Mouse (Mus musculus): ENCODE measurements at regions not wholly inside any gene's neighbourhood (a gene's known extent, or its start where the extent isn't known, plus 50 kb on each side); places are given as distances from the start of the nearest gene placed in this dataset.

DNA sequence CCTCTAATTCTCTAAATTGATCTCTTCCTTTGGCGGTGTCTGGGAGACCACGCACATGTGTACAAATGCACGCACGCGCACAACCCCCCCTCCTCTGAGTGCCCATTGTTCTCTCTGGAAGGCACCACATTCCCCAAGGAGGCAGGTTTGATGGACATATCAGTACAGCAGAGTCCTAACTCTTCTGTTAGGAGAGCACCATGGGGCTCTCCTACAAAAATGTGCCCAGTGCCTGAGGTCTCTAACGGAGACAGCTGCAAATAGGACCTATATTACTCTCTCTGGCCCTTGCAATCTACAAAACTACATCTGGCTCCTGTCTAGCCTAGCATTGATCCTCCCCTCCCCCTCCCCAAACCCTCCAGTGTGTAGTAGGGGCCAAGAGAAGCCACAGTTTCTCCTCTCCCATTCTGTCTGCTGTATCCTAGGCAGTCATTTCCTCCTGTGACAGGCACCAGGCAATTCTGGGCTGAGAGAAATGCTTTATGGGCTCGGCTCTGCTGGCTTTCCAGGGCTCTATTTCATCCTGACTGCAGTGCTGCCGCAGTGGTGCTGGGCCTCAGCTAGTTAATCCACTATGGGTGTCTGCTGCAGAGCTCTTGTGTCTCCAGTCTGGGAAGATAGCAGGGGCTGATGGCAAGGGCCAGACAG lies 340.6 kb downstream of the Rps24 start:
- DNase-seq (ENCODE audit: low spot score in 2 of 2) = no peak

- DNase-seq (ENCODE audit: low spot score in 2 of 2) = no peak
Measured at GRCm38 (mm10) chr14:24829001-24829400, 342.1 kb downstream of the Rps24 start.

GRCm38 (mm10) chr14:24833211-24833610 lies 346.3 kb downstream of the Rps24 start:
- no peak for DNase-seq (ENCODE audit: low spot score in 2 of 2)

DNA sequence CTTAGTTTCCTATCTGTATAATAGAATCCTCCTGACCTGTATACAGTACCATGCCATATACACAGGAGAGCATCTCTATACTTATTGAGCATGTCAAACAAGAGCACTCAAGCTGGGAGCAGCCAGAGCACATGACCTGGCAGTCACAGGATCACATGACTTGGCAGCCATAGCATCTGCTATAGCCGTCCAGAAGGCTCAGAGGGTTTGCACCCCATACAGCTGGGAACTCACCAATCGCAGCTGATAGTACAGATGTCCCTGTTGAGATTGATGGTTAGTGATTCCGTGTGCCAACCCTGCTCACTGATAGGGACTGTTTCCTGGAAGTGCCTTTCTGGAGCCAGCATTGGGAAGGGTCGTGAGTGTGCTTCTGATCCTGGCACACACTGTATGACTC lies 351.3 kb downstream of the Rps24 start:
- DNase-seq (ENCODE audit: low spot score in 2 of 2) = no peak

DNA sequence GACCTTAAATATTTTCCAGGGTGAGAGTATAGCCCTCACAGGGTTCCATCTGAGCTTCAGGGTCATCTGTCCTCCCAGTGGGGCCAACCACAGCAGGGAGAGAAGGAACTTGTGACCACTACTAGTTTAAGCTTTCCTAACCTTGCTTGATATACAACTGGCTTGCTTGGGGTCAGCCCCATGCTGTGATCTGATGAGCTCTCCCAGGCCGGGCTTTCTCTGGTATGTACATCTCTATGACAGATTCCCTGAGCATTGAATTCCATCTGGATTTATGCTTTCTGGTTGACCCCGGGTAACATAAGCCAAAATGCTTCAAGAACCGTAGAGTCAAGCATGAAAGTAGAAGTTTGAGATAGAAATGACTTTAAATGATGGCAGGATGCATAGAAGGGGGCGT lies 352.1 kb downstream of the Rps24 start:
- no peak for DNase-seq (ENCODE audit: low spot score in 2 of 2)

DNA sequence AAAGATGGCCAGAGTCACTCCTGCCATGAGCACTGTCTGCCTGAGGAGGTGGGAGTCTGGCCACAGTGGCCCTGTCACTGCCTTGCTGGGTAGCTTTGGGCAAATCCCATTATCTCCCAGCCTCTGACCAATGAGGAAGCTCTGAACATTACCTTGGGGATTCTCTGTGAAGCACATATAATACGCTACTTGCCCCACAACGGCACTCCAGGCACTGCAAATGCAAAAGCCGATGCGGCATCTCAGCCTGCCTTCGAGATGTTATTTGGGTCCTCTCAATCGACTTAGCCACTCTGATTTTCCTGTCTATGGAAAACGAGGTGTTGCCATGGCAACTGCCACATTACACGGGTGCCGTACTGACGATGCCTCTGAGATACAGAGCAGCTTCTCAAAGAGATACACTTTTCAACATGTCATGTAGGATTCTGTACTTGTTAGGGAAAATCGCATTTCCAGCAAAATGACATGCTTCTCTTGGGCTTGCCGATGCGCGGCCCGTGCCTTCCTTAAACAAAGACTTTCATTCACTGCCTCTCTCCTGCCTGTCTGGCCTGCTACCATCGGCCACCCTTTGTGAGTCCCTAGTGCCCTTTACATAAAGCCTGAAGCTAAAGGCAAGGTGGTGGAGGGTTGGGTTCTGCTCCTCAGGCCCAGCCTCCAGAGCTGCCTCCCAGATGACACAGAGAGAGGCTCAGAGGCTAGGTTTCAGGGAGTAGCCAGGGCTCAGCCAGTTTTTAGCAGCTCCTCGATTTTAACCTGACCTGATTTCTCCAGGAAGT lies 355.0 kb downstream of the Rps24 start:
- peak; percentile 80 to 81 for DNase-seq (ENCODE audit: low spot score in 2 of 2)

DNA sequence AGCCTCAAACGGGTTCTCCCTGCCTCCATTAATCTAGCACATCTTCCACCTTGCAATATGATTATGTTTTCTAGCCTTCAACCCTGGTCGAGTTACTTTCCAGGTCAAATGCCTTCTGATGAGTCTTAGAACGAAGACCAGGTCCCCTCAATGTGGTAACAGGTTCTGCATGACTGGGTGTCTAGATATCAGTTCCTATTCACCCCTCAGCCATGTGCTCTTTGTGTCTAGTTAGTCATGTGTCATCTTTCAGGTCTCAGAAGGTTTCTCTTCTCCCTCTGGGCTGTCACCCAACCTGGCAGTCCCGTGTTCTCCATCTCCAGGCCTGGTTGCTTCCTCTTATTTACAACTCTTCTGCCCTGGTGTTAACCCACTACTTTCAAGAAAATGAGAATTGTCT lies 356.7 kb downstream of the Rps24 start:
- no peak for DNase-seq (ENCODE audit: low spot score in 2 of 2)

GRCm38 (mm10) chr14:24850491-24850890 lies 363.6 kb downstream of the Rps24 start:
- DNase-seq (ENCODE audit: low spot score in 2 of 2) = no peak

- DNase-seq (ENCODE audit: low spot score in 2 of 2) = no peak
Measured at GRCm38 (mm10) chr14:24854459-24854858, 367.5 kb downstream of the Rps24 start.

- no peak for DNase-seq (ENCODE audit: low spot score in 2 of 2)
Measured at GRCm38 (mm10) chr14:24862171-24862570, 375.2 kb downstream of the Rps24 start.

DNA sequence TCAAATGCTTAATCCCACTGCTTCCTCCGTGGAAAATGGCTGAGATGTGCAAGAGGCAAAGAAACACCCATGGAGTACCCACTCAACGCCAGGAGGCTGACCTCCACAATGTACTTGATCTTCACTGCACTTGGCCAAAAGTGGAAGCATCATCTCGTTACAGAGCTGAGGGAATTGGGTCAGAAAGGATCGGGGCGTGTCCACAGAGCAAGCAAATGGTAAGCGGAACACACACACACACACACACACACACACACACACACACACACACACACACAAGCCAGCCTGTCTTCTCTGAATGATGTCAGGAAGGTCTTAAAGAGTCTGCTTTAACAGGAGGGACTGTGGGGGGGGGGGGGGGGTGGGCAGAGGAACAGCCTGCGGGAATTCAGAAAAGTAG lies 375.7 kb downstream of the Rps24 start:
- no peak for DNase-seq (ENCODE audit: low spot score in 2 of 2)

GRCm38 (mm10) chr14:24863116-24863515 lies 376.2 kb downstream of the Rps24 start:
- no peak for DNase-seq (ENCODE audit: low spot score in 2 of 2)

- DNase-seq (ENCODE audit: low spot score in 2 of 2) = peak in 1 of 2 experiments; percentile 38
Measured at GRCm38 (mm10) chr14:24865579-24866230, 378.8 kb downstream of the Rps24 start.

- no peak for DNase-seq (ENCODE audit: low spot score in 2 of 2)
Measured at GRCm38 (mm10) chr14:24867816-24868215, 380.9 kb downstream of the Rps24 start.

DNA sequence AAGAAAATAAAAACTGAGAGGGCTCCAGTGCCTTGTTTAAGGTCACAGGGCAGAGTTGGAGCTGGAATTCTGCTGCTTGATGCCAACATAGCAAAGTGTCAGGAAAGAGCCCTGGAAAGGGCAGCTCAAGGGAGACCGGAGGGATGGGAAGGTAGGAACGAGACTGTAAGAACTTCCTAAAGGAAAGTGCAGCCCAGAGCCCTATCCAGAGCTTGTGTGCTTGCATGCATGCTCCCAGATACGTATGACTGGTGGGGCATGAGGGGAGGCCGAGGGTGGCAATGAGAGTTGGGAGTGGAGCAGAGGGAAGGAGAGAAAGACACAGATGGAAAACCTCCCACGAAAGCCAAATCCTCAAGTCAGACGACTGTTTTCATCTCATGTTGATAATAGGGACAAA lies 381.8 kb downstream of the Rps24 start:
- no peak for DNase-seq (ENCODE audit: low spot score in 2 of 2)

GRCm38 (mm10) chr14:24870246-24870645 lies 383.3 kb downstream of the Rps24 start:
- no peak for DNase-seq (ENCODE audit: low spot score in 2 of 2)

GRCm38 (mm10) chr14:24871392-24871998 lies 384.6 kb downstream of the Rps24 start:
- no peak for DNase-seq (ENCODE audit: low spot score in 2 of 2)

DNA sequence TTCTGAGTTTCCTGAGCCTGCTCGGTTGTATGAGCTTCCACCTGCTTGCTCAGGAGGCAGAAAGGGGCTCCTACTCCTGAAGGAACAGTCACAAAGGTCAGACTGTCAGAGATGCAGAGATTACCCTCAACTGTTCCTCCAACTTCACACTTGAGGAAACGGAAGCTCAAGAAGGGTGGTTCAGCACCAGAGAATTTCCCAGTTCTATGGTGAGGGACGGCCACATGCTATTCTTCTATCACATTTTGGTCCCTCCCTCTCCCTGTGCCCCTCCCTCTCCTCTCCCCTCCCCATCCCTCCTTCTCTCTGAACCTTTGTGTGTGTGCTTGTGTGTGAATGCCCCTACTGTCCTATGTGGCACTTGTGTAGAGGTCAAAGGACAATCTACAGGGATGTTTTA lies 386.0 kb downstream of the Rps24 start:
- no peak for DNase-seq (ENCODE audit: low spot score in 2 of 2)

- DNase-seq (ENCODE audit: low spot score in 2 of 2) = no peak
Measured at GRCm38 (mm10) chr14:24873406-24873805, 386.5 kb downstream of the Rps24 start.

GRCm38 (mm10) chr14:24874426-24875155 lies 387.7 kb downstream of the Rps24 start:
- no peak for DNase-seq (ENCODE audit: low spot score in 2 of 2)

DNA sequence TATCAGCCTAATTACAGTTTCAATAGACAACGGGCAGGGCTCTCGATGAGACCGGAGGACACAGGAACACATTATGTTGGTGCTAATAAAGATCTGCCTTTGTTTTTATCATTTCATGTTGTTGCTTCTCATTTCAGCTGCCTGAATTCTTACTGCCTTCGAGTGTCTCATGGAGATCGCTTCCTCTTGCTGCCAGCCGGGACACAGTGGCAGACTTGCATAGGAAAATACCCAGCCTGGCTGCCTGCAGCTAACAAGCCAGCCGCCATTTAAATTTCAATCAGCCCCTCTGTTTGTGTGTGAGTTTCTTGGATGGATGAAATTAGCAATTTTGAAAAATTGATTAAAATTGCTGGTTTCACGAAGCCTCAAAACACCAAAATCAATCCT lies 388.2 kb downstream of the Rps24 start:
- DNase-seq (ENCODE audit: low spot score in 2 of 2) = no peak

DNA sequence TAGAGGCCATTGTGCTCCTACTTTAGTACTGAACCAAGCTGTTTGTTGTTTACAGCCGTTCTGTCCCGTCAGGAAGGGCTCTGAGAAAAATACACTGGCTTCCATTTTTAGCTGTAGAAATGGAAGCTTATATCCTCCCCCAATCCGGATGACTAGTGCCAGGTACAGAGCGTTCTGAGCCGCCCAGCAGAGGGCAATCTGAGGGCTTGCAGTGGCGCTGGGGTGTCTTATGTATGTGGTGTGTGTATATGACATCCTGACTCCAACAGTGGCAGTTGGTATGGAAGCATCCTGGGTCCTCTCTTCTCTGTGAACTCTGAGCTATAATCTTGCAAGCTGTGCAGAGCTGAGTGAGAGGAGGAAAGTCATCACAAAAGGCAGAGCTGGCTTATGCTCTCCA lies 389.0 kb downstream of the Rps24 start:
- no peak for DNase-seq (ENCODE audit: low spot score in 2 of 2)

Data from frontal cortex, postnatal 10 days (tissue).